In the genomic region with DNA sequence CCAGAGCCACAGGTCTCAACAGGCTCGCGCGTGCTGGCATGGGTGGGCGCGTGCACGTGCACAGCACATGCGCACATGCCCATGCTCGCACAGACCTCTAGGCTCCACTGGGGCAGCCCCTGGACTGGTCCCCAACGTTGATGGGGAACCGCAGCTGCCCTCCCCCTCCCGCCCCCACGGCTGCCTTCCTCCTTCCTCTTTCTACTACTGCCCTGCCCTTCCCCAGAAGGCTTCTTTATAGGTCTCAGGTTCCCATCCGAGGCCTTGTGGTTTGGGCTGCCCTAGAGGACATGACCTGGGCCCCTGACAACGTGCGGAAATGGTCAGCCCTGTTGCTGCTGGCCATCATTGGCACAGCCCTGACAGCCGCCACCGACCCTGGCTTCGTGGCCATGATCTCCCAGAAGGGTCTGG, we compare ENCODE assay signal across 11 mouse cellular contexts. TPM values are rescaled to one million over a fixed set of nuclear protein-coding genes. Genes with fewer than 3 reads are reported as not detected.
A peak's percentile ranks its signal among the peaks of the same experiment; 100 is the strongest.
DNase-seq lines count a peak whose midpoint lies in the region; ATAC-seq lines count a peak whose summit lies in the region.
"Had no signal": no experiment of that assay in that cellular context is flagged by ENCODE, and none has a peak within 500 bp of the region (broad histone marks: within the 10 kb centered on the region; RNA-seq: fewer than 3 reads in every experiment).

Gene Bpi, plus strand, starts transcription at position 90 of the 414 bp plus-strand sequence.

- WGBS in hindbrain, embryonic 10.5 days: 66% methylated on average over 18 of the region's 18 CpGs
- WGBS in hindbrain, embryonic 11.5 days: 63% methylated on average over 18 of the region's 18 CpGs
- 61% methylated on average over 18 of the region's 18 CpGs for WGBS in embryonic facial prominence, embryonic 10.5 days
- WGBS in liver, embryonic 15.5 days (ENCODE audit: insufficient replicate concordance): 27% methylated on average over 18 of the region's 18 CpGs

- H3K9ac ChIP-seq in hindbrain, embryonic 11.5 days (ENCODE audit: low read depth, low read length): no peak within 1 kb of the TSS
- H3K9ac ChIP-seq in liver, embryonic 15.5 days: no peak within 1 kb of the TSS

- no peak for DNase-seq in hindbrain, embryonic 10.5 days (ENCODE audit: low spot score)
- no peak for DNase-seq in hindbrain, embryonic 11.5 days (ENCODE audit: low spot score)
- DNase-seq in B cell, adult 2 months: peak; percentile 40 to 42
- peak; percentile 46 for DNase-seq in embryonic facial prominence, embryonic 10.5 days (ENCODE audit: low spot score)
- DNase-seq in yolk sac, embryonic 10.5 days (ENCODE audit: low spot score): no peak
- DNase-seq in cerebellum, adult 18-20 months: no peak
- no peak for DNase-seq in heart, postnatal 25 days (ENCODE audit: low spot score)

- no peaks in the 10 kb centered on the region for H3K9me3 ChIP-seq in hindbrain, embryonic 10.5 days
- no peaks in the 10 kb centered on the region for H3K9me3 ChIP-seq in hindbrain, embryonic 11.5 days (ENCODE audit: control insufficient read depth, low read length)
- no peaks in the 10 kb centered on the region for H3K9me3 ChIP-seq in embryonic facial prominence, embryonic 10.5 days
- H3K9me3 ChIP-seq in liver, embryonic 15.5 days (replicated peaks): no peaks in the 10 kb centered on the region

- peaks cover 51% of the 10 kb centered on the region for H3K4me1 ChIP-seq in hindbrain, embryonic 10.5 days (replicated peaks)
- H3K4me1 ChIP-seq in hindbrain, embryonic 11.5 days (replicated peaks; ENCODE audit: control insufficient read depth, insufficient read depth, low read length): peaks cover 3% of the 10 kb centered on the region; the same call in 1 of the 2 replicates
- peaks cover 30% of the 10 kb centered on the region for H3K4me1 ChIP-seq in embryonic facial prominence, embryonic 10.5 days
- H3K4me1 ChIP-seq in liver, embryonic 15.5 days (replicated peaks): 0 out of 2 replicates have a peak, but pooled peaks cover 3% of the 10 kb centered on the region

- no peak for ATAC-seq in hindbrain, embryonic 11.5 days (ENCODE audit: low FRiP score)
- ATAC-seq in liver, embryonic 15.5 days (ENCODE audit: insufficient read depth): no peak

- no peak within 1 kb of the TSS for H3K4me2 ChIP-seq in hindbrain, embryonic 11.5 days (replicated peaks; ENCODE audit: low read depth, low read length)
- H3K4me2 ChIP-seq in liver, embryonic 15.5 days: peak within 1 kb of the TSS; percentile 20

- H3K27ac ChIP-seq in hindbrain, embryonic 10.5 days: peak within 1 kb of the TSS; percentile 57; the same call in 1 of the 2 replicates
- H3K27ac ChIP-seq in hindbrain, embryonic 11.5 days (ENCODE audit: low read depth, low read length): no peak within 1 kb of the TSS
- H3K27ac ChIP-seq in embryonic facial prominence, embryonic 10.5 days (replicated peaks): peak within 1 kb of the TSS; percentile 52
- no peak within 1 kb of the TSS for H3K27ac ChIP-seq in liver, embryonic 15.5 days (replicated peaks)
- H3K27ac ChIP-seq: left cerebral cortex, adult 2 months had no signal

- intact Hi-C loops in heart, postnatal 25 days (cut with DNase I): loop anchor here (2.0 kb wide), 1 partner anchor 49 kb away; no protein-coding TSS in a partner anchor

- H3K4me3 ChIP-seq in hindbrain, embryonic 10.5 days: 0 out of 2 replicates have a peak within 1 kb of the TSS, but pooled peaks have one; percentile 16
- H3K4me3 ChIP-seq in hindbrain, embryonic 11.5 days (ENCODE audit: low read depth, low read length): no peak within 1 kb of the TSS
- H3K4me3 ChIP-seq in embryonic facial prominence, embryonic 10.5 days: 0 out of 2 replicates have a peak within 1 kb of the TSS, but pooled peaks have one; percentile 11
- no peak within 1 kb of the TSS for H3K4me3 ChIP-seq in liver, embryonic 15.5 days (replicated peaks)
- H3K4me3 ChIP-seq: left cerebral cortex, adult 2 months had no signal

- H3K27me3 ChIP-seq in hindbrain, embryonic 10.5 days (ENCODE audit: insufficient read depth, poor library complexity, severe bottlenecking): peaks cover 9% of the 10 kb centered on the region; the same call in 1 of the 2 replicates
- no peaks in the 10 kb centered on the region for H3K27me3 ChIP-seq in hindbrain, embryonic 11.5 days (ENCODE audit: control insufficient read depth, insufficient read depth, low read length)
- peaks cover 17% of the 10 kb centered on the region for H3K27me3 ChIP-seq in embryonic facial prominence, embryonic 10.5 days (replicated peaks; ENCODE audit: low read depth, poor library complexity, severe bottlenecking)
- H3K27me3 ChIP-seq in liver, embryonic 15.5 days: peaks cover 11% of the 10 kb centered on the region; the same call in 1 of the 2 replicates

- no peaks in the 10 kb centered on the region for H3K36me3 ChIP-seq in hindbrain, embryonic 10.5 days
- no peaks in the 10 kb centered on the region for H3K36me3 ChIP-seq in hindbrain, embryonic 11.5 days (ENCODE audit: control insufficient read depth, insufficient read depth, low read length)
- no peaks in the 10 kb centered on the region for H3K36me3 ChIP-seq in embryonic facial prominence, embryonic 10.5 days (replicated peaks)
- H3K36me3 ChIP-seq in liver, embryonic 15.5 days (replicated peaks): no peaks in the 10 kb centered on the region

RNA-seq across cellular contexts. Expression of gene Bpi, which starts in this region (rescaled TPM):
- polyA plus RNA-seq in hindbrain, embryonic 10.5 days (2016; fragmentation: Nextera tagmentation; extraction: Ambion mirVana): not detected in 2 replicates
- not detected in 2 replicates for polyA plus RNA-seq in hindbrain, embryonic 11.5 days (2014; fragmentation: Nextera tagmentation; extraction: Ambion mirVana)
- polyA plus RNA-seq in embryonic facial prominence, embryonic 10.5 days (2016; fragmentation: Nextera tagmentation; extraction: Ambion mirVana): not detected in 2 replicates
- not detected in 2 replicates for polyA plus RNA-seq in liver, embryonic 15.5 days (2015; fragmentation: Nextera tagmentation; extraction: Ambion mirVana)
- total RNA-seq in heart, postnatal 25 days (2021): not detected
- total RNA-seq: heart, adult 18-20 months; left cerebral cortex, adult 2 months had no signal
- polyA plus RNA-seq: neural tube, embryonic 11.5 days had no signal

Comparison
In these comparisons a context has a peak if more than half of its experiments do, and no peak if none do; other contexts are left out.
1. Peak in DNase-seq, H3K4me3 ChIP-seq and H3K27ac ChIP-seq in embryonic facial prominence, embryonic 10.5 days; RNA of the gene not detected or under 1 TPM.
2. DNase-seq: peak in B cell, adult 2 months (2 of 2); none in hindbrain, embryonic 10.5 days (single experiment), hindbrain, embryonic 11.5 days (single experiment), yolk sac, embryonic 10.5 days (single experiment), cerebellum, adult 18-20 months (0 of 2) and heart, postnatal 25 days (single experiment).